Mouse (Mus musculus): ENCODE measurements around the gene Omt2b.

DNA sequence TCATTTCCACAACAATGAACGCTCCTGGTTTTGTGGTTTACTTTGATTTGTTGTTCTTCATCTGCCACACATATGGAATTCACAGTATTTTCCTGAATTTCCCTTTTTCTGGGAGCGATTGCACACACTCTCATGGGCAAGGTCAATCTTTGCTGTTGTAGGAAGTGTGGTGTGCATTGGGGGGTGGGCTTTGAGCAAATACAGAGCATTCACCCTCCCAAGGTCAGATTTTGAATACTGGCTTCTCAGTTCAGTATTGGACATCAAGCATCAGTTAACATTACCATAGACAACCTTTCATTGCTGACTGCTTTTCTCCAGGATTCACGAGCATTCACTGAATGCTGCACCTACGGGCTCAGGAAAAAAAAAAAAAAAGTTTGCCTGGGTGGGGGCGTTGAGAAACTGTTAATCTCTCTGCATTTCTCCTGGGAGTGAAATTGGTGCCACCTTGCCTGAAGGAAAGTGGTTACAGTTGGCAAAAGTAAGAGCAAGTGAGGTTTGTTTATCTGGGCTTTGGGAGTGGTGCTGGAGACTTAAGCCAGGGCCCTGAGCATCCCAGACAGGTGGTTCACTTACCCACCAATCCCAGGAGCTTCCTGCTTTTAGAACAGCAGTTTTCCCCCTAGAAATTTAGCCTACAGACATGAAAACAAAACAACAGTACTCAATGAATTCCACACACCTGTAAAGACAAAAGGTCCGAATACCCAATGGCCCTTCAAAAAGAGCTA, 32.5 kb downstream of the Omt2b start:
- TF ChIP-seq CHD2 (IDR thresholded peaks at IDR 0.05; ENCODE audit: low read depth, low read length) (no peak), ZNF384 (IDR thresholded peaks at IDR 0.05; ENCODE audit: low read depth, low read length) (peak; percentile 95), HCFC1 (IDR thresholded peaks at IDR 0.05; ENCODE audit: borderline replicate concordance, insufficient read depth, low read length) (no peak), MAFK (IDR thresholded peaks at IDR 0.05; ENCODE audit: insufficient read depth, low read depth, low read length) (no peak), ZC3H11A (IDR thresholded peaks at IDR 0.05; ENCODE audit: borderline replicate concordance, low read depth, low read length) (no peak)
